Mouse (Mus musculus) olfactory bulb, adult 2 months (tissue): Measurements from ENCODE around the gene Slc43a1.

Experiments used
- CTCF ChIP-seq: fragments of 200-500 bp; IDR thresholded peaks from 2 replicates; pipeline ENCODE4 v1.5.1; 2012; ENCODE audit warnings: low read depth, mild to moderate bottlenecking, low read length, moderate library complexity; ENCODE audit not compliant: insufficient read depth
- POLR2A ChIP-seq: fragments of 200-500 bp; IDR thresholded peaks from 2 replicates; pipeline ENCODE4 v1.6.1; 2012; ENCODE audit warnings: mild to moderate bottlenecking, low read depth, low read length, moderate library complexity; ENCODE audit not compliant: insufficient read depth

- TF ChIP-seq POLR2A = no peak
- TF ChIP-seq CTCF = no peak
Measured at GRCm38 (mm10) chr2:84838593-84838949, at the start of gene Slc43a1.
